In genomic region chr11:53771001-53771744, GRCm38 (mm10) we compare ENCODE assay signal across 8 mouse cellular contexts. TPM values are rescaled to one million over a fixed set of nuclear protein-coding genes. Genes with fewer than 3 reads are reported as not detected.
DNase-seq lines count a peak whose midpoint lies in the region; ATAC-seq lines count a peak whose summit lies in the region.

No protein-coding gene starts in this region.

- H3K4me2 ChIP-seq in forebrain, embryonic 16.5 days (ENCODE audit: low read length), result no peak overlapping the region
- H3K4me2 ChIP-seq in neural tube, embryonic 11.5 days (ENCODE audit: low read depth), result peak overlapping the region; percentile 93
- peak overlapping the region; percentile 77 for H3K4me2 ChIP-seq in limb, embryonic 13.5 days (replicated peaks)
- peak overlapping the region; percentile 87 for H3K4me2 ChIP-seq in stomach, embryonic 15.5 days

- peaks cover 49% of the 10 kb centered on the region for H3K27me3 ChIP-seq in forebrain, embryonic 10.5 days (ENCODE audit: poor library complexity, severe bottlenecking)
- H3K27me3 ChIP-seq in forebrain, embryonic 16.5 days (replicated peaks; ENCODE audit: control insufficient read depth, insufficient read depth, low read length), result peaks cover 7% of the 10 kb centered on the region; the same call in 1 of the 2 replicates
- peaks cover 12% of the 10 kb centered on the region; the same call in 1 of the 2 replicates for H3K27me3 ChIP-seq in neural tube, embryonic 11.5 days (ENCODE audit: control insufficient read depth, insufficient read depth, low read length)
- H3K27me3 ChIP-seq in limb, embryonic 13.5 days, result peaks cover 10% of the 10 kb centered on the region
- no peaks in the 10 kb centered on the region for H3K27me3 ChIP-seq in stomach, embryonic 15.5 days (replicated peaks)

- peaks cover 10% of the 10 kb centered on the region for H3K36me3 ChIP-seq in forebrain, embryonic 10.5 days (replicated peaks)
- no peaks in the 10 kb centered on the region for H3K36me3 ChIP-seq in forebrain, embryonic 16.5 days (ENCODE audit: control insufficient read depth, insufficient read depth)
- no peaks in the 10 kb centered on the region for H3K36me3 ChIP-seq in neural tube, embryonic 11.5 days (ENCODE audit: control insufficient read depth, insufficient read depth, low read length)
- peaks cover 26% of the 10 kb centered on the region for H3K36me3 ChIP-seq in limb, embryonic 13.5 days
- 0 out of 2 replicates have a peak, but pooled peaks cover under 1% of the 10 kb centered on the region for H3K36me3 ChIP-seq in stomach, embryonic 15.5 days

- no peak overlapping the region for H3K9ac ChIP-seq in forebrain, embryonic 16.5 days (replicated peaks; ENCODE audit: low read depth, low read length)
- no peak overlapping the region for H3K9ac ChIP-seq in neural tube, embryonic 11.5 days (ENCODE audit: low read length)
- no peak overlapping the region; the same call in 1 of the 2 replicates for H3K9ac ChIP-seq in limb, embryonic 13.5 days
- H3K9ac ChIP-seq in stomach, embryonic 15.5 days, result 0 out of 2 replicates have a peak overlapping the region, but pooled peaks have one; percentile 26

- H3K4me1 ChIP-seq in forebrain, embryonic 10.5 days, result peaks cover 24% of the 10 kb centered on the region
- H3K4me1 ChIP-seq in forebrain, embryonic 16.5 days (replicated peaks; ENCODE audit: control insufficient read depth, insufficient read depth, low read length), result peaks cover 8% of the 10 kb centered on the region
- H3K4me1 ChIP-seq in neural tube, embryonic 11.5 days (ENCODE audit: control insufficient read depth, insufficient read depth, low read length), result no peaks in the 10 kb centered on the region
- peaks cover 15% of the 10 kb centered on the region for H3K4me1 ChIP-seq in limb, embryonic 13.5 days
- peaks cover 11% of the 10 kb centered on the region; the same call in 1 of the 2 replicates for H3K4me1 ChIP-seq in stomach, embryonic 15.5 days

- ATAC-seq in forebrain, embryonic 16.5 days, result no peak
- no peak for ATAC-seq in neural tube, embryonic 11.5 days (ENCODE audit: insufficient read depth, low FRiP score, low TSS enrichment)
- ATAC-seq in limb, embryonic 13.5 days (ENCODE audit: low FRiP score, low read depth), result no peak
- no peak for ATAC-seq in stomach, embryonic 15.5 days (ENCODE audit: insufficient read depth, low FRiP score, low read depth)

- H3K9me3 ChIP-seq in forebrain, embryonic 10.5 days, result no peaks in the 10 kb centered on the region
- H3K9me3 ChIP-seq in forebrain, embryonic 16.5 days (ENCODE audit: control insufficient read depth, low read length), result no peaks in the 10 kb centered on the region
- no peaks in the 10 kb centered on the region for H3K9me3 ChIP-seq in neural tube, embryonic 11.5 days (ENCODE audit: control insufficient read depth, low read length)
- no peaks in the 10 kb centered on the region for H3K9me3 ChIP-seq in limb, embryonic 13.5 days
- H3K9me3 ChIP-seq in stomach, embryonic 15.5 days, result no peaks in the 10 kb centered on the region

- H3K27ac ChIP-seq in forebrain, embryonic 10.5 days, result no peak overlapping the region
- no peak overlapping the region for H3K27ac ChIP-seq in forebrain, embryonic 16.5 days (ENCODE audit: low read length)
- H3K27ac ChIP-seq in neural tube, embryonic 11.5 days (ENCODE audit: low read depth, low read length), result no peak overlapping the region
- H3K27ac ChIP-seq in limb, embryonic 13.5 days, result no peak overlapping the region
- H3K27ac ChIP-seq in stomach, embryonic 15.5 days, result no peak overlapping the region; the same call in 1 of the 2 replicates

- H3K4me3 ChIP-seq in forebrain, embryonic 10.5 days, result peak overlapping the region; percentile 67
- no peak overlapping the region for H3K4me3 ChIP-seq in forebrain, embryonic 16.5 days (replicated peaks; ENCODE audit: low read length)
- peak overlapping the region; percentile 72 for H3K4me3 ChIP-seq in neural tube, embryonic 11.5 days (ENCODE audit: low read depth, low read length)
- peak overlapping the region; percentile 79 for H3K4me3 ChIP-seq in limb, embryonic 13.5 days
- H3K4me3 ChIP-seq in stomach, embryonic 15.5 days (replicated peaks), result peak overlapping the region; percentile 92

- DNase-seq in forebrain, embryonic 10.5 days (ENCODE audit: extremely low spot score, low spot score), result no peak
- DNase-seq in neural tube, embryonic 11.5 days (ENCODE audit: low spot score), result no peak
- DNase-seq in neural tube, embryonic 10.5 days (ENCODE audit: extremely low spot score, low spot score), result no peak
- DNase-seq in T-cell, adult 2 months (ENCODE audit: low spot score), result no peak
- no peak for DNase-seq in B cell, adult 2 months

- 86% methylated on average over 11 of the region's 11 CpGs for WGBS in forebrain, embryonic 10.5 days
- WGBS in forebrain, embryonic 16.5 days, result 84% methylated on average over 11 of the region's 11 CpGs
- 83% methylated on average over 11 of the region's 11 CpGs for whole genome bisulfite sequencing in neural tube, embryonic 11.5 days
- WGBS in limb, embryonic 13.5 days, result 78% methylated on average over 11 of the region's 11 CpGs
- WGBS in stomach, embryonic 15.5 days, result 71% methylated on average over 11 of the region's 11 CpGs

RNA-seq across cellular contexts. Expression of gene Irf1, which starts 1.4 kb away (rescaled TPM):
- polyA plus RNA-seq in forebrain, embryonic 10.5 days (2016; fragmentation: Nextera tagmentation; extraction: Ambion mirVana), result 3.7 and 4.9 TPM in 2 replicates
- 2.5 and 3.4 TPM in 2 replicates for polyA plus RNA-seq in forebrain, embryonic 16.5 days (2015; fragmentation: Nextera tagmentation; extraction: Ambion mirVana)
- polyA plus RNA-seq in neural tube, embryonic 11.5 days (2014; fragmentation: Nextera tagmentation; extraction: Ambion mirVana), result 4.0 and 4.3 TPM in 2 replicates
- polyA plus RNA-seq in limb, embryonic 13.5 days (2015; fragmentation: Nextera tagmentation; extraction: Ambion mirVana), result 9.7 and 10.1 TPM in 2 replicates
- polyA plus RNA-seq in stomach, embryonic 15.5 days (2015; fragmentation: Nextera tagmentation; extraction: Ambion mirVana), result 27.6 and 27.9 TPM in 2 replicates

RNA-seq across cellular contexts. Expression of gene Gm17334, which starts 1.8 kb away (rescaled TPM):
- not detected in 2 replicates for polyA plus RNA-seq in forebrain, embryonic 10.5 days (2016; fragmentation: Nextera tagmentation; extraction: Ambion mirVana)
- 0.24 TPM in 1 of 2 replicates, not detected in the other for polyA plus RNA-seq in forebrain, embryonic 16.5 days (2015; fragmentation: Nextera tagmentation; extraction: Ambion mirVana)
- polyA plus RNA-seq in neural tube, embryonic 11.5 days (2014; fragmentation: Nextera tagmentation; extraction: Ambion mirVana), result not detected in 2 replicates
- polyA plus RNA-seq in limb, embryonic 13.5 days (2015; fragmentation: Nextera tagmentation; extraction: Ambion mirVana), result 0.22 TPM in 1 of 2 replicates, not detected in the other
- 0.19 and 0.24 TPM in 2 replicates for polyA plus RNA-seq in stomach, embryonic 15.5 days (2015; fragmentation: Nextera tagmentation; extraction: Ambion mirVana)

RNA-seq across cellular contexts. Expression of gene Il5, which starts 50.6 kb away (rescaled TPM):
- 0.11 TPM in 1 of 2 replicates, not detected in the other for polyA plus RNA-seq in forebrain, embryonic 10.5 days (2016; fragmentation: Nextera tagmentation; extraction: Ambion mirVana)
- not detected in 2 replicates for polyA plus RNA-seq in forebrain, embryonic 16.5 days (2015; fragmentation: Nextera tagmentation; extraction: Ambion mirVana)
- polyA plus RNA-seq in neural tube, embryonic 11.5 days (2014; fragmentation: Nextera tagmentation; extraction: Ambion mirVana), result not detected in 2 replicates
- polyA plus RNA-seq in limb, embryonic 13.5 days (2015; fragmentation: Nextera tagmentation; extraction: Ambion mirVana), result not detected in 2 replicates
- polyA plus RNA-seq in stomach, embryonic 15.5 days (2015; fragmentation: Nextera tagmentation; extraction: Ambion mirVana), result not detected in 2 replicates
